Mouse (Mus musculus): ENCODE measurements around the gene Ccr9.
A peak's percentile ranks its signal among the peaks of the same experiment; 100 is the strongest.
"Not testable (repeated sequence)": the region's sequence is repeated elsewhere in the genome, so short reads cannot be mapped to it uniquely, and the experiment has no call there.

Gene Ccr9

GRCm38 (mm10) chr9:123678327-123679105 lies at the start of gene Ccr9, which contains the start of gene Slc6a20a:
Ccr9 (plus strand) TSS chr9:123678439.
Slc6a20a (minus strand) TSS chr9:123678885.
- DNase-seq, result no peak

- no peak for DNase-seq
Measured at GRCm38 (mm10) chr9:123631666-123632065, 46.6 kb upstream of the Ccr9 start.

- no peak for DNase-seq
Measured at GRCm38 (mm10) chr9:123632281-123632680, 46.0 kb upstream of the Ccr9 start, which contains the start of gene Slc6a20b. Slc6a20b (minus strand) TSS chr9:123632565.

GRCm38 (mm10) chr9:123632993-123633392 lies 45.2 kb upstream of the Ccr9 start:
- DNase-seq, result no peak

- no peak for DNase-seq
Measured at GRCm38 (mm10) chr9:123636771-123637170, 41.5 kb upstream of the Ccr9 start.

GRCm38 (mm10) chr9:123638231-123638630 lies 40.0 kb upstream of the Ccr9 start:
- DNase-seq, result no peak

- DNase-seq, result peak in 1 of 2 experiments; percentile 24
Measured at GRCm38 (mm10) chr9:123638668-123639089, 39.6 kb upstream of the Ccr9 start.

GRCm38 (mm10) chr9:123640106-123640505 lies 38.1 kb upstream of the Ccr9 start:
- DNase-seq, result no peak

- no peak for DNase-seq
Measured at GRCm38 (mm10) chr9:123649785-123650511, 28.3 kb upstream of the Ccr9 start.

GRCm38 (mm10) chr9:123651369-123651768 lies 26.9 kb upstream of the Ccr9 start:
- DNase-seq, result no peak

- peak in 1 of 2 experiments; percentile 16 for DNase-seq
Measured at GRCm38 (mm10) chr9:123657457-123657856, 20.8 kb upstream of the Ccr9 start.

GRCm38 (mm10) chr9:123658981-123659380 lies 19.3 kb upstream of the Ccr9 start:
- no peak for DNase-seq

- not testable (repeated sequence) for DNase-seq
Measured at GRCm38 (mm10) chr9:123659986-123660676, 18.1 kb upstream of the Ccr9 start.

GRCm38 (mm10) chr9:123665645-123666044 lies 12.6 kb upstream of the Ccr9 start:
- DNase-seq, result peak; percentile 72 to 75

- no peak for DNase-seq
Measured at GRCm38 (mm10) chr9:123679198-123679597, 959 bp downstream of the Ccr9 start.

GRCm38 (mm10) chr9:123683704-123684103 lies 5.5 kb downstream of the Ccr9 start:
- DNase-seq, result no peak

GRCm38 (mm10) chr9:123686206-123686605 lies 8.0 kb downstream of the Ccr9 start:
- no peak for DNase-seq

- no peak for DNase-seq
Measured at GRCm38 (mm10) chr9:123688227-123688626, 10.0 kb downstream of the Ccr9 start.

- DNase-seq, result no peak
Measured at GRCm38 (mm10) chr9:123695634-123696302, 17.5 kb downstream of the Ccr9 start.

GRCm38 (mm10) chr9:123701822-123702221 lies 23.6 kb downstream of the Ccr9 start:
- DNase-seq, result no peak

GRCm38 (mm10) chr9:123709226-123709625 lies 31.0 kb downstream of the Ccr9 start:
- no peak for DNase-seq

GRCm38 (mm10) chr9:123713111-123713510 lies 34.9 kb downstream of the Ccr9 start:
- no peak for DNase-seq

- DNase-seq, result no peak
Measured at GRCm38 (mm10) chr9:123716301-123716700, 38.1 kb downstream of the Ccr9 start.

Data from thymus, postnatal 36 days (tissue).